In genomic region chr16:84997551-84997950, GRCm38 (mm10) we compare ENCODE assay signal across 21 mouse cellular contexts.
DNase-seq lines count a peak whose midpoint lies in the region; ATAC-seq lines count a peak whose summit lies in the region.
"Had no signal": no experiment of that assay in that cellular context is flagged by ENCODE, and none has a peak within 500 bp of the region (broad histone marks: within the 10 kb centered on the region; RNA-seq: fewer than 3 reads in every experiment).

No protein-coding gene starts in this region.

- H3K4me3 ChIP-seq in heart, embryonic 13.5 days = no peak overlapping the region
- H3K4me3 ChIP-seq in heart, embryonic 10.5 days = no peak overlapping the region
- H3K4me3 ChIP-seq: embryonic facial prominence, embryonic 13.5 days; forebrain, embryonic 12.5 days; gastrocnemius, adult 2 months; hindbrain, embryonic 12.5 days had no signal

- no peak for DNase-seq in heart, embryonic 10.5 days (ENCODE audit: low spot score)
- DNase-seq in lung, postnatal 36 days = peak; percentile 21
- no peak for DNase-seq in lung, postnatal 25 days (ENCODE audit: low spot score)
- DNase-seq in Muller cell, postnatal 12 days (ENCODE audit: inconsistent ontology term) = peak; percentile 88
- peak; percentile 4 for DNase-seq in fat pad, adult 2 months (ENCODE audit: extremely low read depth, low read depth, low spot score)
- no peak for DNase-seq in neural tube, embryonic 10.5 days (ENCODE audit: extremely low spot score, low spot score)
- DNase-seq: adrenal gland, adult 2 months; adrenal gland, postnatal 25 days; cerebellum, adult 8-10 months; cerebellum, postnatal 25 days; forebrain, postnatal 0 days; gastrocnemius, adult 2 months; gastrocnemius, postnatal 25 days; heart, postnatal 10 days; heart, postnatal 4 days had no signal

- 38% methylated on average over 3 of the region's 3 CpGs for WGBS in heart, embryonic 13.5 days
- WGBS in heart, embryonic 10.5 days = 76% methylated on average over 3 of the region's 3 CpGs

- no peak for ATAC-seq in heart, embryonic 13.5 days (ENCODE audit: extremely low read depth, insufficient number of reproducible peaks, low FRiP score, low TSS enrichment)
- ATAC-seq in inflammation-experienced regulatory T-cells, adult 6 months = no peak
- ATAC-seq: forebrain, postnatal 0 days; intestine, embryonic 16.5 days had no signal

- H3K27ac ChIP-seq in heart, embryonic 13.5 days (replicated peaks) = 0 out of 2 replicates have a peak overlapping the region, but pooled peaks have one; percentile 21
- no peak overlapping the region for H3K27ac ChIP-seq in heart, embryonic 10.5 days
- H3K27ac ChIP-seq: embryonic facial prominence, embryonic 13.5 days; forebrain, embryonic 12.5 days; gastrocnemius, adult 2 months; hindbrain, embryonic 12.5 days had no signal

- H3K36me3 ChIP-seq in heart, embryonic 13.5 days = peaks cover 59% of the 10 kb centered on the region
- peaks cover 35% of the 10 kb centered on the region for H3K36me3 ChIP-seq in heart, embryonic 10.5 days

- H3K9me3 ChIP-seq in heart, embryonic 13.5 days = peaks cover 7% of the 10 kb centered on the region; the same call in 1 of the 2 replicates
- no peaks in the 10 kb centered on the region for H3K9me3 ChIP-seq in heart, embryonic 10.5 days
- H3K9me3 ChIP-seq: embryonic facial prominence, embryonic 13.5 days; forebrain, embryonic 12.5 days; hindbrain, embryonic 12.5 days had no signal

- no peak overlapping the region for H3K9ac ChIP-seq in heart, embryonic 13.5 days
- H3K9ac ChIP-seq: embryonic facial prominence, embryonic 13.5 days; forebrain, embryonic 12.5 days; forebrain, postnatal 0 days; hindbrain, embryonic 12.5 days had no signal

- no peaks in the 10 kb centered on the region for H3K27me3 ChIP-seq in heart, embryonic 13.5 days (replicated peaks)
- H3K27me3 ChIP-seq in heart, embryonic 10.5 days (ENCODE audit: insufficient read depth, poor library complexity, severe bottlenecking) = no peaks in the 10 kb centered on the region
- H3K27me3 ChIP-seq: embryonic facial prominence, embryonic 13.5 days; forebrain, embryonic 12.5 days; hindbrain, embryonic 12.5 days had no signal

- peaks cover 22% of the 10 kb centered on the region for H3K4me1 ChIP-seq in heart, embryonic 13.5 days
- H3K4me1 ChIP-seq in heart, embryonic 10.5 days = no peaks in the 10 kb centered on the region
- H3K4me1 ChIP-seq: hindbrain, embryonic 12.5 days had no signal

- no peak overlapping the region for H3K4me2 ChIP-seq in heart, embryonic 13.5 days
- H3K4me2 ChIP-seq: embryonic facial prominence, embryonic 13.5 days; forebrain, embryonic 12.5 days; hindbrain, embryonic 12.5 days had no signal

Comparison
In these comparisons a context has a peak if more than half of its experiments do, and no peak if none do; other contexts are left out.
1. DNase-seq: peak in lung, postnatal 36 days (single experiment), Muller cell, postnatal 12 days (single experiment) and fat pad, adult 2 months (single experiment); none in heart, embryonic 10.5 days (single experiment), lung, postnatal 25 days (single experiment) and neural tube, embryonic 10.5 days (single experiment).